Mouse (Mus musculus) lung, adult 2 months (tissue): ENCODE data around the gene Robo1.

Experiments used
- CTCF ChIP-seq: fragments of 200-500 bp; IDR thresholded peaks from 2 replicates; pipeline ENCODE4 v1.5.1; 2011; ENCODE audit warnings: mild to moderate bottlenecking, low read length, control low read depth; ENCODE audit not compliant: insufficient read depth
- POLR2A ChIP-seq: fragments of 200-500 bp; IDR thresholded peaks from 2 replicates; pipeline ENCODE4 v1.6.1; 2011; ENCODE audit warnings: low read depth, mild to moderate bottlenecking, control low read depth, low read length, borderline replicate concordance; ENCODE audit errors: extremely low read depth

DNA sequence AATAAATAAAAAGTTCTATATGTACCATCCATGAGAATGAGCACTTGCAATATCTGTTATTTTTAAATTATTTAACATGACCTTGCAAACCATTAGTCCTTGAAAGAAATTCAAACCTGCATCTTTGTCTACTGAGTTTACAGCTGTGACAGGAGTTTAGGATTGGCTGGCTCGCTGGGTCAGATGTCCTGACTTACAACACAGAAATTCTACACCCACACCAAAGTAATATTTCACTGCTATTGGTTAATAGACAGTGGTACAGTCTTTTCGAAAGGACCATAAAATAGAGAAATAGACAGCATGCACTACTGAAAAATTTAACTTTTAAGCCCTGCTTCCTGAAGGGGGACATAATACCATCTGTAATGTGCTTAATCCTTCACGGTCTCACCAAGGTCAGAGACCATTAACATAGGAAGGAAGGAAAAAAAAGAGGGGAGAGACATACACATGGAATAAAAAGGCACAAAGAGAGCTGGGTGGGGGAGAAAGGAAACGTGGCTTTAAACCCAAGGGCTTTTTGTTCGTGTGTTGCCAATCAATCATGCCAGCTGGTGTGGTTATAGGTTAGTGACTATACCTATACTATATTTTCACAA lies 103.7 kb downstream of the Robo1 start:
- TF ChIP-seq CTCF (no peak), POLR2A (no peak)
